Mouse (Mus musculus) myocyte (in vitro differentiated cells): ENCODE data around the gene Tubgcp2.

Experiments
- MYOG ChIP-seq, 3 experiments: IDR thresholded peaks; one replicate each; pipeline ENCODE4 v1.6.1; 2011; ENCODE audit warnings: control low read depth in 2 of 3, low read depth in 2 of 3, mild to moderate bottlenecking in 2 of 3; ENCODE audit not compliant: insufficient read length in 2 of 3, control insufficient read depth in 1 of 3, insufficient read depth in 1 of 3
- POLR2A ChIP-seq: IDR thresholded peaks from one replicate; pipeline ENCODE4 v1.6.1; 2011; ENCODE audit warnings: low read depth, mild to moderate bottlenecking, control low read depth, moderate library complexity; ENCODE audit not compliant: insufficient read length

DNA sequence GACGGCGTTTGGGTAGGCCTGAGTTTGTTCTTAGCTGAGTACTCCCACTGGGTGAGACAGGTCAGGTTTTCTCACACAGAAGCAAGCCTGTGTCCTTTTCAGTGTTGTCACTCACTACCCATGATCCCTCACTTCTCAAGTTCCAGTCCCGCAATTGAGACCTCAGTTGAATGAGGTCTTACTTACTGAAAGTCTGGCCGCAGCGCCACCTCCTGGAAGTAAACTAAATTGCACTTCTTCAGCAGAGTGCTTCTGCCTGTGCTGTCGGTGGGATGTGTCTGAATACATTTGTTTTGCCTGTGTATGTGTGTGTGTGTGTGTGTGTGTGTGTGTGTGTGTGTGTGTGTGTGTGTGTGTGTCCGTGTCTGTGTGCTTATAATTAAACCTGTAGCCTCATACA is 26.6 kb upstream of the Tubgcp2 start:
- TF ChIP-seq MYOG (IDR thresholded peaks at IDR 0.05; ENCODE audit: control insufficient read depth in 1 of 3, insufficient read depth in 1 of 3, insufficient read length in 2 of 3, low read depth in 2 of 3) (no peak), POLR2A (no peak)
